15 mouse cellular contexts compared by ENCODE assay signal in genomic region chr6:110559656-110560055, GRCm38 (mm10).
DNase-seq lines count a peak whose midpoint lies in the region.
"Had no signal": no experiment of that assay in that cellular context is flagged by ENCODE, and none has a peak within 500 bp of the region (broad histone marks: within the 10 kb centered on the region; RNA-seq: fewer than 3 reads in every experiment).

No protein-coding gene starts in this region.

- DNase-seq in Muller cell, postnatal 12 days (ENCODE audit: inconsistent ontology term), result peak; percentile 20
- DNase-seq in retina, embryonic 14.5 days (ENCODE audit: low spot score), result peak; percentile 64
- peak; percentile 36 for DNase-seq in retina, postnatal 7 days (ENCODE audit: low read depth, low spot score)
- DNase-seq in heart, adult 8-10 months (ENCODE audit: low spot score), result no peak
- DNase-seq in left cerebral cortex, postnatal 36 days (ENCODE audit: low spot score in 2 of 2), result no peak
- DNase-seq: adrenal gland, adult 8-10 months; adrenal gland, postnatal 14 days; adrenal gland, postnatal 36 days; cerebellum, adult 11 months; cerebellum, adult 18-20 months; cerebellum, adult 8-10 months; cerebellum, adult 9-11 months; cerebellum, postnatal 14 days; cerebellum, postnatal 36 days; embryo, embryonic 11 days had no signal

- intact Hi-C loops in left cerebral cortex, postnatal 36 days (cut with DNase I), result no loop called here

Comparison
In these comparisons a context has a peak if more than half of its experiments do, and no peak if none do; other contexts are left out.
1. DNase-seq: peak in Muller cell, postnatal 12 days (single experiment), retina, embryonic 14.5 days (single experiment) and retina, postnatal 7 days (single experiment); none in heart, adult 8-10 months (single experiment) and left cerebral cortex, postnatal 36 days (0 of 2).